In genomic region chr4:135034406-135034805, GRCm38 (mm10) we compare ENCODE assay signal across 8 mouse cellular contexts.
A peak's percentile ranks its signal among the peaks of the same experiment; 100 is the strongest.
DNase-seq lines count a peak whose midpoint lies in the region.

No protein-coding gene starts in this region.

- intact Hi-C loops in heart, postnatal 25 days (cut with DNase I) = loop anchor here (5.0 kb wide), 1 partner anchor 87 kb away; no protein-coding TSS in a partner anchor

- peak; percentile 9 to 56 for DNase-seq in heart, adult 18-20 months
- DNase-seq in heart, postnatal 25 days (ENCODE audit: low spot score) = no peak
- peak; percentile 21 to 48 for DNase-seq in urinary bladder, adult 18-20 months (ENCODE audit: low spot score in 2 of 2)
- DNase-seq in urinary bladder, postnatal 10 days (ENCODE audit: low spot score) = no peak
- DNase-seq in cerebellum, postnatal 10 days = peak; percentile 77 to 80
- DNase-seq in kidney, postnatal 10 days = peak; percentile 67
- peak; percentile 53 for DNase-seq in lung, postnatal 14 days
- DNase-seq in testis, postnatal 14 days (ENCODE audit: low spot score) = peak; percentile 45

Comparison
In these comparisons a context has a peak if more than half of its experiments do, and no peak if none do; other contexts are left out.
1. DNase-seq: peak in heart, adult 18-20 months (2 of 2), urinary bladder, adult 18-20 months (2 of 2), cerebellum, postnatal 10 days (2 of 2), kidney, postnatal 10 days (single experiment), lung, postnatal 14 days (single experiment) and testis, postnatal 14 days (single experiment); none in heart, postnatal 25 days (single experiment) and urinary bladder, postnatal 10 days (single experiment).